Mouse (Mus musculus): ENCODE data around the gene Cdc27. TPM values are rescaled to one million over a fixed set of nuclear protein-coding genes. Genes with fewer than 3 reads are reported as not detected.
A peak's percentile ranks its signal among the peaks of the same experiment; 100 is the strongest.
"Not testable (repeated sequence)": the region's sequence is repeated elsewhere in the genome, so short reads cannot be mapped to it uniquely, and the experiment has no call there.

The Cdc27 gene
- total and polyA plus RNA-seq, 3 experiments: 2.2 to 76.1 (median 69.2) TPM

DNA sequence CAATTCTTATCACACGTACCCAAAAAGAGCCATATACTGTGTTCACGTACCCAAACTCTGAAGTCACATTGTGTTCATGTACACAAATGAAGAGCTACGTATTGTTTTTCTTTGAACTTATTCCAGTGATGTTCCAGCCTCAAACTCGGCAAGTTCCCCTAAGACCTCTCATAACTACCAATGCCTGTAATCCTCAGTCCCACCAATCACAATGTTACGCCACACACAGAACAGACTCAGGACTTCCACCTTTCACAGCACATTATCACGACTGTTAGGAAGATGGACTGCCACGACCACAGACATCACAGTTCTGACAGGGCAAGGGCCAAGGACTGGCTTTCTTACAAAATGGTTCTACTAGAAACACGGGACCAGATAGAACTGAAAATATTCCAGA, 20.1 kb upstream of the Cdc27 start:
- not testable (repeated sequence) for DNase-seq

DNA sequence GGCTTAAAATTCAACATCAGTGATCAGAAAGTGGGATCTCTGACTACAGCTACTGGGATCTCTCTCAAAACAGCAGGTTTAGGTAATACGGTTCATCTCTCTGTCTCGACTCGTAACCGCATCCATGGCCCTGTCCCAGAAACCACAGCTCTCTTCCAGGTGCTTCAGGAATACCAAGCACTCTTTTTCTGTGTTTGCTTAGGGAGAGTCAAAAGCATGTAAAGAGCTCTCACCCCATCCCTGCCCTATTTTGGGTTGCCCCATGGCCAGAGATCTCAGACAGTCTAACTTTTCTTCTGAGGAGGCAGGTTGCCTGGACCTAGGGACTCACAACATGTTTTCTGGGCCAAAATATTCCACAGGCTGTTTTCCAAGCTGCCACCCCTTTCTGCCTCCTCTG, 17.9 kb upstream of the Cdc27 start:
- DNase-seq: no peak

- DNase-seq: no peak
Observed at GRCm38 (mm10) chr11:104567736-104568135, 17.3 kb upstream of the Cdc27 start.

DNA sequence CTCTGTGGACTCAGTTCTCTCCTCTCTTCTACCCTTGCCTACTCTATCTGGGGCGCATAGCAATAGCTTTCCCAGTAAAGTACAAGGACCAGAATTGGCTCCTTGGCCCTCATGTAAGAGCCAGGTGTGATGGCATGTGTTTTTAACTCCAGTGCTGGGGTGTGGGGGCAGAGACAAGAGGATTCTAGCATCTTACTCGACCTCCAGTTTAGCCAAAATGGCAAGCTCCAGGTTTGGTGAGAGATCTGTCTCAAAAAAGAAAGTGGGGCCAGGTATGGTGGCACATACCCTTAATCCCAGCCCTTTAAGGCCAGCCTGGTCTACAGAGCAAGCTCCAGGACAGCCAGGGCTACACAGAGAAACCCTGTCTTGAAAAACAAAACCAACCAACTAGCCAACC, 16.4 kb upstream of the Cdc27 start:
- DNase-seq: no peak

DNA sequence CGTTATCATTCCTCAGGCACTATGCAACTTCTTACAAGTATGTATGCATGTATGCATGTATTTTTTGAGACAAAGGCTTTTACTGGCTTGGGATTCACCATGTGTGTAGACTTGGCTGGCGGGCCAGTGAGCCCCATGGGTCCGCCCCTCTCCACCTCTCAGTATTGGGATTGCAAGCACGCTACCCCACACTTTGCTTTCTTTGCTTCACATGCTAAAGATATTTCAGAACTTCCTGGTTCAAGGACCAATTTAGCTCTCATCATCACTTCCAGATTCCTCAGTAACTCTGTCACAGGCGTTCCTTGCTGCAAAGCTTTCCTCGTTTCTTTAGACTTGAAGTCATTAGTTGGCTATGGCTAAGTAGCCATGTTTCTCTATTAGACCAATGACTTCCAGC, 15.7 kb upstream of the Cdc27 start:
- DNase-seq: no peak

- DNase-seq: no peak
Observed at GRCm38 (mm10) chr11:104565172-104565571, 14.8 kb upstream of the Cdc27 start.

GRCm38 (mm10) chr11:104563496-104563895, 13.1 kb upstream of the Cdc27 start:
- DNase-seq: no peak

GRCm38 (mm10) chr11:104560971-104561370, 10.6 kb upstream of the Cdc27 start:
- peak; percentile 35 for DNase-seq

DNA sequence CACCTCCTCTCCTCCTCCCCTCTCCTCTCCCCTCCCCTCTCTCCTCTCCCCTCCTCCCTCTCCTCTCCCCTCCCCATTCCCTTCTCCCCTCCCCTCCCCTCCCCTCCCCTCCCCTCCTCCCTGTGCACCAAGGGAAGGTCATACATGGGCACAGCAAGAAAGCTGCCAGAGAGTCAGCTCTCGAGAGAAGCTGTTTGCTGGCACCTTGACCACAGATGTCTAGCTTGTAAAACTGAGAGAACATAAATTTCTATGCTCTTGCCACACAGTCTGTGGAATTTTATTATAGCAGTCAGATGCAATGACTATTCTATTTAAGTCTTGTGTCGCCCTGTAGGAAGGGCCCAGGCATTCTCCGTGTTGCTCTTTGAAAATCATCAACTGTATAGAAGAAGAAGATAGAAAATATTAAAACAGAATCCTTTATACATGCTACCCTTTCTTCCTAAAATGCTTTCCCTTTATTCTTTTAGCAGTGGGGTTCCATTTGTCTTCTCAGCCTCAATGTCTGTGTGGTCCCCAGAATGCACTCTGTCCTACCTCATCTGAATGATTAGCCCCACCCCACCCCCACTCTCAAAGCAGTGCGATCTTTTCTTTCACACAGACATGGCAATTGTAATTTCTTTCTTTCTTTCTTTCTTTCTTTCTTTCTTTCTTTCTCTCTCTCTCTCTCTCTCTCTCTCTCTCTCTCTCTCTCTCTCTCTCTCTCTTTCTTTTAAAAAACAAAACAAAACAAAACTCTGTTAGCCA, 8.4 kb upstream of the Cdc27 start:
- peak; percentile 35 for DNase-seq

DNA sequence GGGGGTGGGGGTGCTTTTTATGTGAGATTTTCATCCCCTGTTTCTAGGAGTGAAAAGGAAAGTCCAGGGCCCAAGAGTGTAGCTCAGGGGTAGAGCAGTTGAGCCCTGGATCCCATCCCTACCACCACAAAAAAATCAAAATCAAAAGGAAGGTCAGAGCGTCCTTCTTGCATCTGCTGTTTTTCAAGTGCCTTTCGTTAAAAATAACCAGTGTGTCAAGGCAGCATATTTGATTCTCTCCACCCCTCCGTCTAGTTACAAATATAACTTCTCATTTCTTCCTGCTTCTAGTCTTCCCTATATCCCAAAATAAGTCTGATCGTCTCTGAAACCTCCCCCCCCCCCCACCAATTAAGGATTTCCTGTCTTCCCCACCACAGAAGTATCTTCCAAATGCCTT, 7.6 kb upstream of the Cdc27 start:
- no peak for DNase-seq

DNA sequence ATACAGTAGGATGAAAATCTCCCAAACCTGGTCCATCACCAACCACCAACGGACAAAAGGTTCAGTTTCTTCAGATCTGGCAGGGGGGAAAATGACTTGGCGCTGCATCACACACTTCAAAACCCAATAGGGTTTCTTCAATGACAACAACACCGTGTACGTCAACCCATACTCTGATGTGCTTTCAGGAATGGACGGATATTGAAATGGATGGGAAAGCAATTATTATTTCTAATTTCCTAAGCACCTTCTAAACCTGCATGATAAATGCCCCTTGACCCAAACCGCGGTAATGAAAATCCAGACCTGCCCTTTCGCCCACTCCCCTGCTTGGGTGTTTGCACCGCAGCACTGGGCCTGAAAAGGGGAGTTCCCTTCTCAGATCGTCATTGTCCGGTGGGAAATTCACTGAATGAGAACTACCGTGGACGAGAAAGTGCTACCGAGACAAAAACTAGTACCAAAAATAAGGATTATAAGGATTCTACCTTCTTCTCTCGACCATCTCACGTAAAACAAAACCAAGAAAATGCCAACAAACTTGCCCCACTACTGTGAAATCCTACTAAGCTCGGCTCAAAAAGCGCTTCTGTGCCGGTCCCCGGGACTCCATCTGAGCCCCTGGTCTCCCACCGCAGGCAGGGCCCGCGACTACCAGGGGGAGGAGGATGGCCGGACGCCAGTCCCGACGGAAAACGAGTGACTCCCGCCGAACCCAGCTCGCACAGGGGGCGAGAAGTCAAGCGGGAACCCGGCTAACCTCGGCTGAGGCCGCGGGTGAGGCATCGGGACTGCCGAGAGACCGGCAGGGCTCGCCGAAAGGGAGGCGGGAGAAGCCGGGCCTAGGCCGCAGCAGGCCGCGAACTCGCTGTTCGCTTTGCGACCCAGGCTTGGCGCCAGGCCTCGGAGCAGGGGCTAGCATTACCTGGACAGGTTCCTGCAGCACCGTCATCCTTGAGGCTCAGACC, 698 bp downstream of the Cdc27 start:
- DNase-seq: no peak

DNA sequence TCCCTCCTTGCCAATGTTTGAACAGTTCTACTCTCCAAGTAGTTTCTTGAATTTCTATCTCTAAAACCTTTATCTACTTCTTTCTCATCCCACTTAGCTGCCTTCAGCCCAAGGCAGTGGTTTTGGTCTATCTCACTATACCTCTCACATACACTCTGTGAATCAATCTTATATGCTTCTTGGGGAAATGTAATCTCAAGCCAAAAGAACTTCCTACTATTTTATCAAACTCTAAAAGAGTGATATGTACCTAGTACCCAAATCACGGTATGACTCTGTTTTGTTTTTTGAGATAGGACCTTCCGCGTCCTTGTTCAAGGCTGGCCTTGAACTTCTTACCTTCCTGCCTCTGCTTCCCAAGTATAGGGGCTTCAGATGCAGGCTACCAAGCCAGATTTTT, 2.9 kb downstream of the Cdc27 start:
- no peak for DNase-seq

- DNase-seq: no peak
Observed at GRCm38 (mm10) chr11:104544507-104544906, 5.9 kb downstream of the Cdc27 start.

DNA sequence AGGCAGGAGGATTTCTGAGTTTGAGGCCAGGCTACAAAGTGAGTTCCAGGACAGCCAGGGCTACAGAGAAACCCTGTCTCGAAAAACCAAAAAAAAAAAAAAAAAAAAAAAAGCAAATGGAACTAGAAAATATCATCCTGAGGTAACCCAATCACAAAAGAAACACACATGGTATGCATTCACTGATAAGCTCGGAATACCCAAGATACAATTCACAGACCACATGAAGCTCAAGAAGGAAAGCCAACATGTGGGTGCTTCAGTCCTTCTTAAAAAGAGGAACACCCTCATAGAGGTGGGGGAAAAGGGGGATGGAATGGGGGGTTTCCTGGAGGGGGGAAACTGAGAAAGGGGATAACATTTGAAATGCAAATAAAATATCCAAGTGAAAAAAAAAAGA, 7.1 kb downstream of the Cdc27 start:
- DNase-seq: not testable (repeated sequence)

DNA sequence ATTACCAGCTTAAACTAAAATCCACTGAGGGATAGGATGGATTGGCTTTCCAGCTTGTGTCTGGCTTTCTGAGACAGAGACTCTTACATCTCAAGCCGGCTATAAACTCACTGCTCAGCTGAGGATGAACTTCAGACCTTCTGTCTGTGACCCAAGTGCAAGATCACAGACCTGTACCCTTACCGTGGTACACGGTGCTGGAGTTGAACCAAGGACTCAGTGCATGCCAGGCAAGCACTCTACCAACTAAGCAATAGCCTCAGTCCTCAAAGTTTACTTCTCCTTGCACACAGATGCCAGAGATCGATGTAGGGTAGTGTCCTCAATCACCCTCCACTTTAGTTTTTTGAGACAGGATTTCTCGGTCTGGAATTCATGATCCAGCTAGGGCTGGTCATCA, 10.6 kb downstream of the Cdc27 start:
- no peak for DNase-seq

DNA sequence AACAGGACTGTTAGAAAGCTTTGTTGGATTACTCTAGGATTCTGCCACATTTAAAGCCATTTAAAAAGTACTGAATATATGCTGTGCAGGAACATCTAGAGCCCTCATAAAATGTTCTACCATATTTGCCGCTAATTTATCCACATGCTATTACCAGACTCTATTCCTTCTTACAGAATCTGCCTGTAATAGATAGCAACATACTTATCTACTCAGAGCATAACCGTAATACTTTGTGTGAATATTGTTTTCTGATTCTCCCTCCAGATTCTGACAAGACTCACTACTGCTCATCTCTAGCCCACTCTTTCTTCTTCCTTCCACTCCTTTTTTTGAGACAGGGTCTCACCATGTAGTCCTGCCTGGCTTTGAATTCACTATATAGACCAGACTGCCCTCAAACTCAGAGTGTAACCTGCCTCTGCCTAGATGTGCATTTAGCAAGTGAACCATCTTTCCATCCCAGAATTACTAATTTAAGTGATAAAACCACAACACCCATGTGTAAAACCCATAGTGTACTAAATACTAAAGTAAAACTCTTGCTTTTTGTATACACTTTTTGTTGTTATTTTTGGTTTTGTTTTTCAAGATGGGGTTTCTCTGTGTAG, 12.4 kb downstream of the Cdc27 start:
- DNase-seq: no peak

DNA sequence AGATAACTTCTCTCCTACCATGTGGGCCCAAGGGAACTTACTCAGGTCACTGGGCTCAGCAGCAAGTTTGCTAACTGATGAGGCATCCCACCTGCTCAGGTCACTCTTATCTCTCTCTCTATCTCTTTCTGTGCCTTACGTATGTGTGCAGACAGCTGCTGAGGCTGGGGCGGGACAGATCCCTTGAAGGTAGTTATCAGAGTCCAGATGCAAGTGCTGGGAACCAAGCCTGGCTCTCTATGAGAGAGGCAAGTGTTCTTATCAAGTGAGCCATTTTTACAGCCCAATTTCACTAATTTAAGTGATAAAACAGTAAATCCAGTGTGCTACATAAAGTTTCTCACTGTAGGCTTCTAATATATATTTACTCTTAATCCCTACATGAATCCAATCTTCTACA, 13.6 kb downstream of the Cdc27 start:
- no peak for DNase-seq

DNA sequence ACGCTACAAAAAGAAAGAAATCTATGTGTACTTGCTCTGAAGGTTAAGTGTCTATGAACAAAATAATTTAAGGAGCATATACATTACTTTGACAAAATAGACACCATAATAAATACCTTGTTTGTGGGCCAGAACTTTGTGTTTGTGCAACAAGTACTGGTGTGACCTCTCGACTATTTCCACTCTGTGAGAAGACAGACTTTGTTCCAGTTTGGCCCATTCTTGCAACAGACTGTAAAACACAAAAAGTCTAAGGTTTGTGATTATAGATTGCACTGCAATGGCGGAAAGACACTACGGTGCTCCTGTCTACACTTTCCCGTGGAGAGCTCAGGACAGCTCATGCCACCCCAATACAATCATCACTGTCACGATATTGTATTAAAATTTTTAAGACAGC, 24.5 kb downstream of the Cdc27 start:
- DNase-seq: no peak

GRCm38 (mm10) chr11:104512436-104512835, 38.0 kb downstream of the Cdc27 start:
- DNase-seq: peak; percentile 63

DNA sequence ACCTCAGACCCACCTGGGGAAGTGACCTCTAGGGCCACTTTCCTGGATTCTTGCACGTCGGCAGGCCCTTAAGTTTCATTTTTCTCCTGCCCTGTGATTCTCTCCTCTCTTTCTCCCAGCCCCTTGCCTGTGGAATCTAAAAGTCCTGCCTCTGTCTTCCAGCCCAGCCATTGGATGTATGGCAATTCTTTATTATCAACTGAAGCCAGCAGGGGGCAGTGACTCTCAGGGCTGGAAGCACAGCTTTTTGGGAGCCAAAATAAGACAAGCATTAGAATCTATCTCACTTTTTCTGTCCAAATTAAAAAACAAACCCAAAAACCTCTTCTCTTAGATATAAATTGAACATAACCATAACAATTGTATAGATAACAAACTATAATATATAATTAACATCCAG, 39.8 kb downstream of the Cdc27 start:
- DNase-seq: no peak

DNA sequence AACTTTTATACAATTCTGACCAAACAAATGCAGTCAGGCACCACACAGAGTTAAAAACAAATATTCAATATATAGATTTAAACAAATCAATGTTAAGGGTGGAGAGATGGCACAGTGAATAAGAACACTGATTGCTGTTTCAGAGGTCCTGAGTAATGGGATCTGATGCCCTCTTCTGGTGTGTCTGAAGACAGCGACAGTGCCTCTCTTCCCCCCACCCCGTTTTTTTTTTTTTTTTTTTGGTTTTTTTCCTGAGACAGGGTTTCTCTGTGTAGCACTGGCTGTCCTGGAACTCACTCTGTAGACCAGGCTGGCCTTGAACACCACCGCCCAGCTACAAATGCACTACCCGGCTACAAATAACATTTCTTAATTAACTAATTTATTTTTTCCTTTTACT, 42.0 kb downstream of the Cdc27 start:
- DNase-seq: no peak

DNA sequence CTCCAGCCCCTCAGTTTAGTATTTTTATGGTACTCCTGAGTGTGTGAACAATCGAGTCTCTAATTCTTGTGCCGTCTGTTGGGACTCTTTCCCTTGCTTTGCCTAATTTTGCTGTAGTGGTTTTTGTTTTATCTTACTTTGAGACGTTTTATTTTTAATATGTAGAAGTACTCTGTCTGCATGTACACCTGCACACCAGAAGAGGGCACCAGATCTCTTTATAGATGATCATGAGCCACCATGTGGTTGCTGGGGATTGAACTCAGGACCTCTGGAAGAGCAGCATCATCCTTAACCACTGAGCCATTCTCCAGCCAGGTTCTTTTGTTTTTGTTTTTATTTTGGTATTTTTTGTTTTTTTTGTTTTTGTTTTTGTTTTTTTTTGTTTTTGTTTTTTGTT, 62.1 kb downstream of the Cdc27 start:
- DNase-seq: no peak

- DNase-seq: no peak
Observed at GRCm38 (mm10) chr11:104481971-104482370, 68.4 kb downstream of the Cdc27 start.

Measured in adrenal gland, adult 2 months (tissue).